Mouse (Mus musculus): ENCODE data around the gene Procr.

- TF ChIP-seq FLI1 (IDR thresholded peaks at IDR 0.05; ENCODE audit: low read length) (no peak), GATA1 (IDR thresholded peaks at IDR 0.05; ENCODE audit: borderline replicate concordance, low read length) (no peak)
These were observed 51.8 kb downstream of the Procr start for GRCm38 (mm10) chr2:155802761-155803160.

Data from megakaryocyte, embryonic 14.5 days (primary cell).